Mouse (Mus musculus) thymus, postnatal 36 days (tissue): Measurements from ENCODE around the gene Pxk.

Source experiments
- DNase-seq, 2 experiments: peaks; one replicate each; pipeline ENCODE4 v3.0.0; 2022; ENCODE audit warnings: mixed read lengths in 2 of 2

Pxk gene

DNA sequence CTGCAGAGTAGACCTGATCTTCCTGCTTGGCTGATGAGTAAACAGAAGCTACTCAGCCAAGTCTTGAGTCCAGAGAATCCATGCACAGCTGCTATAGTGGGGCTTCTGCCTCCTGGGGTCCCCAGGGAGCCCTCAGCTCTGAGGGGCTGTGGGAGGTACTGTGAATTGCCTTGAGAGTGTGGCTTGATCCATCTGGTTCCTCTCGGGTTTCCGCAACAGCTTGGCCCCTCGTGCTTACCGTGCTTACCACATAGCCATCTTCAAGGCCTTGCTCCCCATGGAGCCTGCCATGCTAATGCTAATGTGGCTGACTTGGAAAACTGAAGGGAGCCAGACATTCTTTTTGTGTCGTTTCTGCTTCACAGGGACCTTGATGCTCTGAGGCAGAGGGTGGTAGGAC is 109.1 kb downstream of the Pxk start:
- no peak for DNase-seq

DNA sequence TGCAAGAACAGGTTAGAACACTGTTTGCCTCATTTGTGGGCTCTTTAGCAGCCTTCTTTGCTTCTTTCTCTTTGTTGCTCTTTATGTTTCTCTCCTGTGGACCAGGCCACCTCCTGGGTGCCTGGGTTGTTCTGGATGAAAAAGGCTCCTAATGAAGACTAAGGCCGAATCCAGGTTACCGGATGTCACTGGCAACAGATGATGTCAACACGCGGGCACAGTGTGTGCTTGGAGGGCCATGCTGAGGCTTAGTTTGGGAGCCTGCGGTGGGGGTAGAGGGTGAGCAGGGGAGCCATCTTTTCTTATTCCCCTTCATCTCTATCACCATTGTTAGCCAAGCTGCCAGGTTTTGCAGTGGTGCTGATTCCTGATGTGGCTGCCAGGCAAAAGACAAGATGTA is 109.5 kb downstream of the Pxk start:
- no peak for DNase-seq

DNA sequence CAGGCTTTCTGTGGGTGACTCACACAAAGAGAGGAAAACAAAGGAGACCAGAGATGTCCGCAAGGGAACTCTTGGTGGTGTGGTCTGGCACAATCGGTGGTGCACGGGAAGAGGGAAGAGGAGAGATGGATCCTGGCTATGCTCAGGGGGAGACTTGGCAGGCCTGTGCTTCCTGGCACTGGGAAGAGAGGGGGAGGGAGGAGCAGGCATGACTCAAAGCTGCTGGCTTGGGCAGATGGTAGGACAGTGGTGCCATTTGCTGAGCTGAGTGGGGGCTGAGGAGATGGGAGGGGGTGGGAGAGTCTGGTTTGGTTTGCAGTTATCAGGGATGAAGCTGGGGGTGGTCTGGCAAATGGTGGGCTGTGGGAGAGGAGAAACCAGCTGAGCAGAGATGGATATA is 110.9 kb downstream of the Pxk start:
- no peak for DNase-seq

DNA sequence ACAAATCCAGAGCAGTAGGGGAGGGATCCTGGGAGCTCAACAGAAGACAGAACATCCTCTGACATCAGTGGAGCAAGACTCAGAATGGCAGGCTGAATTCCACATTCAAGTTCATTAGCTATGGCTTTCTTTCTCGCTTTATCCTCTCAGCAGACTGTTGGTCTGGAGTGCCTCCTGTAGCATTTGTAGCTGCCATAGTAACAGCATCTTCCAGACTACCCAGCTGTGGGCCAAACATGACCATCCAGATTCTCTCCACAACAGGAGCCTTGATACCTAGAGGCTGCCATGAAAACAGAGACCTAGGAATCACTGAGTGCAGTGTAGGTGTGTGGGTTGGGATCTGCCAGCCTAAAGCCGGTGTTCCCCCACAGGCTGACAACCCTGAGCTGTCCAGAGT is 111.9 kb downstream of the Pxk start:
- DNase-seq, result no peak

DNA sequence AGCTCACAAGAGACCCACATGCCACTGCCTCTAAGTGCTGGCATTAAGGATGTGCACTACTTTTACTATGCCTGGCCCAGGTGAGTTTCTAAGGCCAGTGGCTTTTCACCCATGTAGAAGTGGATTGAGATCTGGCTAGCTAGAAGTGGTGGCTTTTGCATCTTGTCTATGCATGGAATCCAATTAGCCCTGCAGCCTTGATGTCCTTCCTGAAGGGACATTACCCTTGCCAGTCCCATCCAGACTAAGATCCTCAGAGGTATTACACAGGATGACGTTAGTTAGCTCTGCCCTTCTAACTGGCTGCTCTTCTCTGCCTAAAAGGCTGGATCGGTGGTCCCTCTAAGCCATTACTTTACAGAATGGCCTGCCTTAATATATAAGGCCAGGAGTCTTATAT is 115.0 kb downstream of the Pxk start:
- DNase-seq, result no peak

DNA sequence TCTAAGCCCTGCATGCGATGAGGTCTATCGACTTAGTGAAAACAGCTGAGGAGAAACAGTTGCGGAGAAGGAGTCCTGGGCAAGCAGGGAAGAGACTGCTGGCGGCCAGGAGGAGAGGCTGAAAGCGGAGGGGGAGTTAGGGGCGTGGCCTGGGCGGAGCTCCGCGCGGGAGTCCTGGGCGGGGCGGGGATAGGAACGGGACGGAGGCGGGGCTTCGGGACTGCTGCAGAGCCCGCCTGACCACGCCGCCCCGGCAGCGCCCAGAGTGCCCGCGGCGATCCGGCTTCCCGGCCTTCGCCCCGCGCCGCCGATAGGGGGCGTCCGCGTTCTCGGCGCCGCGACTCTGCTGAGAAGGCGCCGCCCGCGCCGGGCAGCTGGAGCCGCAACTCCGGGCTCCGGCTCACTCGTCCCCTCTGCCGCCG is 115.8 kb downstream of the Pxk start, which contains the start of gene Kctd6:
TSS of gene Kctd6 (plus strand) at position 338 of the 422 bp plus-strand sequence.
- peak; percentile 98 to 100 for DNase-seq
